Mouse (Mus musculus) kidney, adult 18-20 months (tissue): ENCODE results near the gene Bcas3.
"Not testable (repeated sequence)": the region's sequence is repeated elsewhere in the genome, so short reads cannot be mapped to it uniquely, and the experiment has no call there.

Source experiments
- DNase-seq: peaks from one replicate; pipeline ENCODE4 v3.0.0; 2021

The Bcas3 gene

GRCm38 (mm10) chr11:85716730-85717129 lies 363.8 kb downstream of the Bcas3 start:
- DNase-seq, result not testable (repeated sequence)

- no peak for DNase-seq
These were observed 366.1 kb downstream of the Bcas3 start for GRCm38 (mm10) chr11:85719091-85719490.

- DNase-seq, result no peak
These were observed 366.8 kb downstream of the Bcas3 start for GRCm38 (mm10) chr11:85719766-85720165.

- no peak for DNase-seq
These were observed 367.4 kb downstream of the Bcas3 start for GRCm38 (mm10) chr11:85720269-85720773.

- DNase-seq, result no peak
These were observed 369.0 kb downstream of the Bcas3 start for GRCm38 (mm10) chr11:85721986-85722385.

GRCm38 (mm10) chr11:85724159-85724558 lies 371.2 kb downstream of the Bcas3 start:
- DNase-seq, result no peak

GRCm38 (mm10) chr11:85729725-85730124 lies 376.8 kb downstream of the Bcas3 start:
- DNase-seq, result no peak

GRCm38 (mm10) chr11:85732462-85733012 lies 379.6 kb downstream of the Bcas3 start:
- no peak for DNase-seq

- peak; percentile 24 for DNase-seq
These were observed 380.6 kb downstream of the Bcas3 start for GRCm38 (mm10) chr11:85733577-85733976.

GRCm38 (mm10) chr11:85734317-85735211 lies 381.6 kb downstream of the Bcas3 start:
- no peak for DNase-seq

- no peak for DNase-seq
These were observed 384.3 kb downstream of the Bcas3 start for GRCm38 (mm10) chr11:85737227-85737626.

GRCm38 (mm10) chr11:85737893-85738292 lies 384.9 kb downstream of the Bcas3 start:
- no peak for DNase-seq

GRCm38 (mm10) chr11:85738585-85738984 lies 385.6 kb downstream of the Bcas3 start:
- no peak for DNase-seq

- no peak for DNase-seq
These were observed 386.5 kb downstream of the Bcas3 start for GRCm38 (mm10) chr11:85739266-85739977.

GRCm38 (mm10) chr11:85746373-85746772 lies 393.4 kb downstream of the Bcas3 start:
- DNase-seq, result no peak

GRCm38 (mm10) chr11:85748891-85749290 lies 395.9 kb downstream of the Bcas3 start:
- no peak for DNase-seq

GRCm38 (mm10) chr11:85751171-85751570 lies 398.2 kb downstream of the Bcas3 start:
- DNase-seq, result no peak

GRCm38 (mm10) chr11:85754631-85755502 lies 401.9 kb downstream of the Bcas3 start:
- DNase-seq, result no peak

- no peak for DNase-seq
These were observed 402.6 kb downstream of the Bcas3 start for GRCm38 (mm10) chr11:85755503-85756044.

GRCm38 (mm10) chr11:85758891-85759290 lies 405.9 kb downstream of the Bcas3 start:
- no peak for DNase-seq

- DNase-seq, result no peak
These were observed 406.9 kb downstream of the Bcas3 start for GRCm38 (mm10) chr11:85759634-85760439.
